Mouse (Mus musculus): Measurements from ENCODE around the gene Gm10718. TPM values are rescaled to one million over a fixed set of nuclear protein-coding genes. Genes with fewer than 3 reads are reported as not detected.
"Not testable (repeated sequence)": the region's sequence is repeated elsewhere in the genome, so short reads cannot be mapped to it uniquely, and the experiment has no call there.

The Gm10718 gene
- 1 to 10 TPM in 2 of 3 experiments, not detected in 1; 1.3 TPM for polyA plus RNA-seq (2017; shearing (Covaris generic))

DNA sequence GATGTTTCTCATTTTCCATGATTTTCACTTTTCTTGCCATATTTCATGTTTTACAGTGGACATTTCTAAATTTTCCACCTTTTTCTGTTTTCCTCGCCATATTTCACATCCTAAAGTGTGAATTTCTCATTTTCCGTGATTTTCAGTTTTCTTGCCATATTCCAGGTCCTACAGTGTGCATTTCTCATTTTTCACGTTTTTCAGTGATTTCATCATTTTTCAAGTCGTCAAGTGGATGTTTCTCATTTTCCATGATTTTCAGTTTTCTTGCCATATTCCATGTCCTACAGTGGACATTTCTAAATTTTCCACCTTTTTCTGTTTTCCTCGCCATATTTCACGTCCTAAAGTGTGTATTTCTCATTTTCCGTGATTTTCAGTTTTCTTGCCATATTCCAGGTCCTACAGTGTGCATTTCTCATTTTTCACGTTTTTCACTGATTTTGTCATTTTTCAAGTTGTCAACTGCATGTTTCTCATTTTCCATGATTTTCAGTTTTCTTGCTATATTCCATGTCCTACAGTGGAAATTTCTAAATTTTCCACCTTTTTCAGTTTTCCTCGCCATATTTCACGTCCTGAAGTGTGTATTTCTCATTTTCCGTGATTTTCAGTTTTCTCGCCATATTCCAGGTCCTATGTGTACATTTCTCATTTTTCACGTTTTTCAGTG, at the start of gene Gm10718:
Gene Gm10718, plus strand, starts transcription at position 236 of the 673 bp plus-strand sequence.
- not testable (repeated sequence) for ATAC-seq

DNA sequence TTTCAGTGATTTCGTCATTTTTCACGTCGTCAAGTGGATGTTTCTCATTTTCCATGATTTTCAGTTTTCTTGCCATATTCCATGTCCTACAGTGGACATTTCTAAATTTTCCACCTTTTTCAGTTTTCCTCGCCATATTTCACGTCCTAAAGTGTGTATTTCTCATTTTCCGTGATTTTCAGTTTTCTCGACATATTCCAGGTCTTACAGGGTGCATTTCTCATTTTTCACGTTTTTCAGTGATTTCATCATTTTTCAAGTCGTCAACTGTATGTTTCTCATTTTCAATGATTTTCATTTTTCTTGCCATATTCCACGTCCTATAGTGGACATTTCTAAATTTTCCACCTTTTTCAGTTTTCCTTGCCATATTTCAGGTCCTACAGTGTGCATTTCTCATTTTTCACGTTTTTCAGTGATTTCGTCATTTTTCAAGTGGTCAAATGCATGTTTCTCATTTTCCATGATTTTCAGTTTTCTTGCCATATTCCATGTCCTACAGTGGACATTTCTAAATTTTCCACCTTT, 22.8 kb upstream of the Gm10718 start, which contains the start of gene Gm10722:
Gene Gm10722, plus strand, starts transcription at position 478 of the 528 bp plus-strand sequence.
- not testable (repeated sequence) for ATAC-seq

DNA sequence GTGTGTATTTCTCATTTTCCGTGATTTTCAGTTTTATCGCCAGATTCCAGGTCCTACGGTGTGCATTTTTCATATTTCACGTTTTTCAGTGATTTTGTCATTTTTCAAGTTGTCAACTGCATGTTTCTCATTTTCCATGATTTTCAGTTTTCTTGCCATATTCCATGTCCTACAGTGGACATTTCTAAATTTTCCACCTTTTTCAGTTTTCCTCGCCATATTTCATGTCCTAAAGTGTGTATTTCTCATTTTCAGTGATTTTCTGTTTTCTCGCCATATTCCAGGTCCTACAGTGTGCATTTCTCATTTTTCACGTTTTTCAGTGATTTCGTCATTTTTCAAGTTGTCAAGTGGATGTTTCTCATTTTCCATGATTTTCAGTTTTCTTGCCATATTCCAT, 22.3 kb upstream of the Gm10718 start:
- not testable (repeated sequence) for ATAC-seq

DNA sequence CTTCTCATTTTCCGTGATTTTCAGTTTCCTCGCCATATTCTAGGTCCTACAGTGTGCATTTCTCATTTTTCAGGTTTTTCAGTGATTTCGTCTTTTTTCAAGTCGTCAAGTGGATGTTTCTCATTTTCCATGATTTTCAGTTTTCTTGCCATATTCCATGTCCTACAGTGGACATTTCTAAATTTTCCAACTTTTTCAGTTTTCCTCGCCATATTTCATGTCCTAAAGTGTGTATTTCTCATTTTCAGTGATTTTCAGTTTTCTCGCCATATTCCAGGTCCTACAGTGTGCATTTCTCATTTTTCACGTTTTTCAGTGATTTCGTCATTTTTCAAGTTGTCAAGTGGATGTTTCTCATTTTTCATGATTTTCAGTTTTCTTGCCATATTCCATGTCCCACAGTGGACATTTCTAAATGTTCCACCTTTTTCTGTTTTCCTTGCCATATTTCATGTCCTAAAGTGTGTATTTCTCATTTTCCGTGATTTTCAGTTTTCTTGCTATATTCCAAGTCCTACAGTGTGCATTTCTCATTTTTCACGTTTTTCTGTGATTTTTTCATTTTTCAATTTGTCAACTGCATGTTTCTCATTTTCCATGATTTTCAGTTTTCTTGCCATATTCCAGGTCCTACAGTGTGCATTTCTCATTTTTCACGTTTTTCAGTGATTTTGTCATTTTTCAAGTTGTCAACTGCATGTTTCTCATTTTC, 21.2 kb upstream of the Gm10718 start:
- ATAC-seq: peak; percentile 41

DNA sequence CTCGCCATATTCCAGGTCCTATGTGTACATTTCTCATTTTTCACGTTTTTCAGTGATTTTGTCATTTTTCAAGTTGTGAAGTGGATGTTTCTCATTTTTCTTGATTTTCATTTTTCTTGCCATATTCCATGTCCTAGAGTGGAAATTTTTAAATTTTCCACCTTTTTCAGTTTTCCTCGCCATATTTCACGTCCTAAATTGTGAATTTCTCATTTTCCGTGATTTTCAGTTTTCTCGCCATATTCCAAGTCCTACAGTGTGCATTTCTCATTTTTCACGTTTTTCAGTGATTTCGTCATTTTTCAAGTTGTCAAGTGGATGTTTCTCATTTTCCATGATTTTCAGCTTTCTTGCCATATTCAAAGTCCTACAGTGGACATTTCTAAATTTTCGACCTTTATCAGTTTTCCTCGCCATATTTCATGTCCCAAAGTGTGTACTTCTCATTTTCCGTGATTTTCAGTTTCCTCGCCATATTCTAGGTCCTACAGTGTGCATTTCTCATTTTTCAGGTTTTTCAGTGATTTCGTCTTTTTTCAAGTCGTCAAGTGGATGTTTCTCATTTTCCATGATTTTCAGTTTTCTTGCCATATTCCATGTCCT, 20.5 kb upstream of the Gm10718 start, which contains the start of gene Gm11168:
Gene Gm11168, plus strand, starts transcription at position 553 of the 603 bp plus-strand sequence.
- ATAC-seq: not testable (repeated sequence)

DNA sequence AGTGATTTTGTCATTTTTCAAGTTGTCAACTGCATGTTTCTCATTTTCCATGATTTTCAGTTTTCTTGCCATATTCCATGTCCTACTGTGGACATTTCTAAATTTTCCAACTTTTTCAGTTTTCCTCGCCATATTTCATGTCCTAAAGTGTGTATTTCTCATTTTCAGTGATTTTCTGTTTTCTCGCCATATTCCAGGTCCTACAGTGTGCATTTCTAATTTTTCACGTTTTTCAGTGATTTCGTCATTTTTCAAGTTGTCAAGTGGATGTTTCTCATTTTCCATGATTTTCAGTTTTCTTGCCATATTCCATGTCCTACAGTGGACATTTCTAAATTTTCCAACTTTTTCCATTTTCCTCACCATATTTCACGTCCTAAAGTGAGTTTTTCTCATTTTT, 17.2 kb upstream of the Gm10718 start:
- not testable (repeated sequence) for ATAC-seq

DNA sequence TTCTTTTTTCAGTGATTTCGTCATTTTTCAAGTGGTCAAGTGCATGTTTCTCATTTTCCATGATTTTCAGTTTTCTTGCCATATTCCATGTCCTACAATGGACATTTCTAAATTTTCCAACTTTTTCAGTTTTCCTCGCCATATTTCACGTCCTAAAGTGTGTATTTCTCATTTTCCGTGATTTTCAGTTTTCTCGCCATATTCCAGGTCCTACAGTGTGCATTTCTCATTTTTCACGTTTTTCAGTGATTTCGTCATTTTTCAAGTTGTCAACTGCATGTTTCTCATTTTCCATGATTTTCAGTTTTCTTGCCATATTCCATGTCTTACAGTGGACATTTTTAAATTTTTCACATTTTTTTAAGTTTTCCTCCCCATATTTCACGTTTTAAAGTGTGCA, 16.7 kb upstream of the Gm10718 start:
- peak; percentile 36 for ATAC-seq

DNA sequence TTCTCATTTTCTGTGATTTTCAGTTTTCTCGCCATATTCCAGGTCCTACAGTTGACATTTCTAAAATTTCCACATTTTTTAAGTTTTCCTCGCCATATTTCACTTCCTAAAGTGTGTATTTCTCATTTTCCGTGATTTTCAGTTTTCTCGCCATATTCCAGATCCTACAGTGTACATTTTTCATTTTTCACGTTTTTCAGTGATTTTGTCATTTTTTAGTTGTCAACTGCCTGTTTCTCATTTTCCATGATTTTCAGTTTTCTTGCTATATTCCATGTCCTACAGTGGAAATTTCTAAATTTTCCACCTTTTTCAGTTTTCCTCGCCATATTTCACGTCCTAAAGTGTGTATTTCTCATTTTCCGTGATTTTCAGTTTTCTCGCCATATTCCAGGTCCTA, 16.1 kb upstream of the Gm10718 start:
- not testable (repeated sequence) for ATAC-seq

DNA sequence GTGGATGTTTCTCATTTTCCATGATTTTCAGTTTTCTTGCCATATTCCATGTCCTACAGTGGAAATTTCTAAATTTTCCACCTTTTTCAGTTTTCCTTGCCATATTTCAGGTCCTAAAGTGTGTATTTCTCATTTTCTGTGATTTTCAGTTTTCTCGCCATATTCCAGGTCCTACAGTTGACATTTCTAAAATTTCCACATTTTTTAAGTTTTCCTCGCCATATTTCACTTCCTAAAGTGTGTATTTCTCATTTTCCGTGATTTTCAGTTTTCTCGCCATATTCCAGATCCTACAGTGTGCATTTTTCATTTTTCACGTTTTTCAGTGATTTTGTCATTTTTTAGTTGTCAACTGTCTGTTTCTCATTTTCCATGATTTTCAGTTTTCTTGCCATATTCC, 14.0 kb upstream of the Gm10718 start:
- not testable (repeated sequence) for ATAC-seq

DNA sequence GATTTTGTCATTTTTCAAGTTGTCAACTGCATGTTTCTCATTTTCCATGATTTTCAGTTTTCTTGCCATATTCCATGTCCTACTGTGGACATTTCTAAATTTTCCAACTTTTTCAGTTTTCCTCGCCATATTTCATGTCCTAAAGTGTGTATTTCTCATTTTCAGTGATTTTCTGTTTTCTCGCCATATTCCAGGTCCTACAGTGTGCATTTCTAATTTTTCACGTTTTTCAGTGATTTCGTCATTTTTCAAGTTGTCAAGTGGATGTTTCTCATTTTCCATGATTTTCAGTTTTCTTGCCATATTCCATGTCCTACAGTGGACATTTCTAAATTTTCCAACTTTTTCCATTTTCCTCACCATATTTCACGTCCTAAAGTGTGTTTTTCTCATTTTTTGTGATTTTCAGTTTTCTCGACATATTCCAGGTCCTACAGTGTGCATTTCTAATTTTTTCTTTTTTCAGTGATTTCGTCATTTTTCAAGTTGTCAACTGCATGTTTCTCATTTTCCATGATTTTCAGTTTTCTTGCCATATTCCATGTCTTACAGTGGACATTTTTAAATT, 11.2 kb upstream of the Gm10718 start:
- not testable (repeated sequence) for ATAC-seq

DNA sequence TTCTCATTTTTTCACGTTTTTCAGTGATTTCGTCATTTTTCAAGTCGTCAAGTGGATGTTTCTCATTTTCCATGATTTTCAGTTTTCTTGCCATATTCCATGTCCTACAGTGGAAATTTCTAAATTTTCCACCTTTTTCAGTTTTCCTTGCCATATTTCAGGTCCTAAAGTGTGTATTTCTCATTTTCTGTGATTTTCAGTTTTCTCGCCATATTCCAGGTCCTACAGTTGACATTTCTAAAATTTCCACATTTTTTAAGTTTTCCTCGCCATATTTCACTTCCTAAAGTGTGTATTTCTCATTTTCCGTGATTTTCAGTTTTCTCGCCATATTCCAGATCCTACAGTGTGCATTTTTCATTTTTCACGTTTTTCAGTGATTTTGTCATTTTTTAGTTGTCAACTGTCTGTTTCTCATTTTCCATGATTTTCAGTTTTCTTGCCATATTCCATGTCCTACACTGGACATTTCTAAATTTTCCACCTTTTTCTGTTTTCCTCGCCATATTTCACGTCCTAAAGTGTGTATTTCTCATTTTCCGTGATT, 10.5 kb upstream of the Gm10718 start, which contains the start of gene Gm10721:
Gene Gm10721, plus strand, starts transcription at position 408 of the 547 bp plus-strand sequence.
- peak; percentile 25 for ATAC-seq

DNA sequence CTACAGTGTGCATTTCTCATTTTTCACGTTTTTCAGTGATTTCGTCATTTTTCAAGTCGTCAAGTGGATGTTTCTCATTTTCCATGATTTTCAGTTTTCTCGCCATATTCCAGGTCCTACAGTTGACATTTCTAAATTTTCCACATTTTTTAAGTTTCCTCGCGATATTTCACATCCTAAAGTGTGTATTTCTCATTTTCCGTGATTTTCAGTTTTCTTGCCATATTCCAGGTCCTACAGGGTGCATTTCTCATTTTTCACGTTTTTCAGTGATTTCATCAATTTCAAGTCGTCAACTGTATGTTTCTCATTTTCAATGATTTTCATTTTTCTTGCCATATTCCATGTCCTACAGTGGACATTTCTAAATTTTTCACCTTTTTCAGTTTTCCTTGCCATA, 8.0 kb upstream of the Gm10718 start, which contains the start of gene Gm10720:
Gene Gm10720, plus strand, starts transcription at position 301 of the 400 bp plus-strand sequence.
- ATAC-seq: not testable (repeated sequence)

DNA sequence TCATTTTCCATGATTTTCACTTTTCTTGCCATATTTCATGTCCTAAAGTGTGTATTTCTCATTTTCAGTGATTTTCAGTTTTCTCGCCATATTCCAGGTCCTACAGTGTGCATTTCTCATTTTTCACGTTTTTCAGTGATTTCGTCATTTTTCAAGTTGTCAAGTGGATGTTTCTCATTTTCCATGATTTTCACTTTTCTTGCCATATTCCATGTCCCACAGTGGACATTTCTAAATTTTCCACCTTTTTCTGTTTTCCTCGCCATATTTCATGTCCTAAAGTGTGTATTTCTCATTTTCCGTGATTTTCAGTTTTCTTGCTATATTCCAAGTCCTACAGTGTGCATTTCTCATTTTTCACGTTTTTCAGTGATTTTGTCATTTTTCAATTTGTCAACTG, 7.5 kb upstream of the Gm10718 start:
- ATAC-seq: not testable (repeated sequence)

DNA sequence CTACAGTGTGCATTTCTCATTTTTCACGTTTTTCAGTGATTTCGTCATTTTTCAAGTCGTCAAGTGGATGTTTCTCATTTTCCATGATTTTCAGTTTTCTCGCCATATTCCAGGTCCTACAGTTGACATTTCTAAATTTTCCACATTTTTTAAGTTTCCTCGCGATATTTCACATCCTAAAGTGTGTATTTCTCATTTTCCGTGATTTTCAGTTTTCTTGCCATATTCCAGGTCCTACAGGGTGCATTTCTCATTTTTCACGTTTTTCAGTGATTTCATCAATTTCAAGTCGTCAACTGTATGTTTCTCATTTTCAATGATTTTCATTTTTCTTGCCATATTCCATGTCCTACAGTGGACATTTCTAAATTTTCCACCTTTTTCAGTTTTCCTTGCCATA, 6.2 kb upstream of the Gm10718 start, which contains the start of gene Gm10719:
Gene Gm10719, plus strand, starts transcription at position 301 of the 400 bp plus-strand sequence.
- ATAC-seq: not testable (repeated sequence)

DNA sequence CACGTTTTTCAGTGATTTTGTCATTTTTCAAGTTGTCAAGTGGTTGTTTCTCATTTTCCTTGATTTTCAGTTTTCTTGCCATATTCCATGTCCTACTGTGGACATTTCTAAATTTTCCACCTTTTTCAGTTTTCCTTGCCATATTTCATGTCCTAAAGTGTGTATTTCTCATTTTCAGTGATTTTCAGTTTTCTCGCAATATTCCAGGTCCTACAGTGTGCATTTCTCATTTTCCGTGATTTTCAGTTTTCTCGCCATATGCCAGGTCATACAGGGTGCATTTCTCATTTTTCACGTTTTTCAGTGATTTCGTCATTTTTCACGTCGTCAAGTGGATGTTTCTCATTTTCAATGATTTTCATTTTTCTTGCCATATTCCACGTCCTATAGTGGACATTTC, 4.4 kb upstream of the Gm10718 start:
- not testable (repeated sequence) for ATAC-seq

DNA sequence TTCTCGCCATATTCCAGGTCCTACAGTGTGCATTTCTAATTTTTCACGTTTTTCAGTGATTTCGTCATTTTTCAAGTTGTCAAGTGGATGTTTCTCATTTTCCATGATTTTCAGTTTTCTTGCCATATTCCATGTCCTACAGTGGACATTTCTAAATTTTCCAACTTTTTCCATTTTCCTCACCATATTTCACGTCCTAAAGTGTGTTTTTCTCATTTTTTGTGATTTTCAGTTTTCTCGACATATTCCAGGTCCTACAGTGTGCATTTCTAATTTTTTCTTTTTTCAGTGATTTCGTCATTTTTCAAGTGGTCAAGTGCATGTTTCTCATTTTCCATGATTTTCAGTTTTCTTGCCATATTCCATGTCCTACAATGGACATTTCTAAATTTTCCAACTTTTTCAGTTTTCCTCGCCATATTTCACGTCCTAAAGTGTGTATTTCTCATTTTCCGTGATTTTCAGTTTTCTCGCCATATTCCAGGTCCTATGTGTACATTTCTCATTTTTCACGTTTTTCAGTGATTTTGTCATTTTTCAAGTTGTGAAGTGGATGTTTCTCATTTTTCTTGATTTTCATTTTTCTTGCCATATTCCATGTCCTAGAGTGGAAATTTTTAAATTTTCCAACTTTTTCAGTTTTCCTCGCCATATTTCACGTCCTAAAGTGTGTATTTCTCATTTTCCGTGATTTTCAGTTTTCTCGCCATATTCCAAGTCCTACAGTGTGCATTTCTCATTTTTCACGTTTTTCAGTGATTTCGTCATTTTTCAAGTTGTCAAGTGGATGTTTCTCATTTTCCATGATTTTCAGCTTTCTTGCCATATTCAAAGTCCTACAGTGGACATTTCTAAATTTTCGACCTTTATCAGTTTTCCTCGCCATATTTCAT, 3.3 kb upstream of the Gm10718 start:
- ATAC-seq: not testable (repeated sequence)

DNA sequence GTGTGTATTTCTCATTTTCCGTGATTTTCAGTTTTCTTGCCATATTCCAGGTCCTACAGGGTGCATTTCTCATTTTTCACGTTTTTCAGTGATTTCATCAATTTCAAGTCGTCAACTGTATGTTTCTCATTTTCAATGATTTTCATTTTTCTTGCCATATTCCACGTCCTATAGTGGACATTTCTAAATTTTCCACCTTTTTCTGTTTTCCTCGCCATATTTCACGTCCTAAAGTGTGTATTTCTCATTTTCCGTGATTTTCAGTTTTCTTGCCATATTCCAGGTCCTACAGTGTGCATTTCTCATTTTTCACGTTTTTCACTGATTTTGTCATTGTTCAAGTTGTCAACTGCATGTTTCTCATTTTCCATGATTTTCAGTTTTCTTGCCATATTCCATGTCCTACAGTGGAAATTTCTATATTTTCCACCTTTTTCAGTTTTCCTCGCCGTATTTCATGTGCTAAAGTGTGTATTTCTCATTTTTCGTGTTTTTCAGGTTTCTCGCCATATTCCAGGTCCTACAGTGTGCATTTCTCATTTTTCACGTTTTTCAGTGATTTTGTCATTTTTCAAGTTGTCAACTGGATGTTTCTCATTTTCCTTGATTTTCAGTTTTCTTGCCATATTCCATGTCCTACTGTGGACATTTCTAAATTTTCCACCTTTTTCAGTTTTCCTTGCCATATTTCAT, 885 bp upstream of the Gm10718 start:
- ATAC-seq: not testable (repeated sequence)

DNA sequence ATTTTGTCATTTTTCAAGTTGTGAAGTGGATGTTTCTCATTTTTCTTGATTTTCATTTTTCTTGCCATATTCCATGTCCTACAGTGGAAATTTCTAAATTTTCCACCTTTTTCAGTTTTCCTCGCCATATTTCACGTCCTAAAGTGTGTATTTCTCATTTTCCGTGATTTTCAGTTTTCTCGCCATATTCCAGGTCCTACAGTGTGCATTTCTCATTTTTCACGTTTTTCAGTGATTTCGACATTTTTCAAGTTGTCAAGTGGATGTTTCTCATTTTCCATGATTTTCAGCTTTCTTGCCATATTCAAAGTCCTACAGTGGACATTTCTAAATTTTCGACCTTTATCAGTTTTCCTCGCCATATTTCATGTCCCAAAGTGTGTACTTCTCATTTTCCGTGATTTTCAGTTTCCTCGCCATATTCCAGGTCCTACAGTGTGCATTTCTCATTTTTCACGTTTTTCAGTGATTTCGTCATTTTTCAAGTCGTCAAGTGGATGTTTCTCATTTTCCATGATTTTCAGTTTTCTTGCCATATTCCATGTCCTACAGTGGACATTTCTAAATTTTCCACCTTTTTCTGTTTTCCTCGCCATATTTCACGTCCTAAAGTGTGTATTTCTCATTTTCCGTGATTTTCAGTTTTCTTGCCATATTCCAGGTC, 770 bp downstream of the Gm10718 start:
- not testable (repeated sequence) for ATAC-seq

DNA sequence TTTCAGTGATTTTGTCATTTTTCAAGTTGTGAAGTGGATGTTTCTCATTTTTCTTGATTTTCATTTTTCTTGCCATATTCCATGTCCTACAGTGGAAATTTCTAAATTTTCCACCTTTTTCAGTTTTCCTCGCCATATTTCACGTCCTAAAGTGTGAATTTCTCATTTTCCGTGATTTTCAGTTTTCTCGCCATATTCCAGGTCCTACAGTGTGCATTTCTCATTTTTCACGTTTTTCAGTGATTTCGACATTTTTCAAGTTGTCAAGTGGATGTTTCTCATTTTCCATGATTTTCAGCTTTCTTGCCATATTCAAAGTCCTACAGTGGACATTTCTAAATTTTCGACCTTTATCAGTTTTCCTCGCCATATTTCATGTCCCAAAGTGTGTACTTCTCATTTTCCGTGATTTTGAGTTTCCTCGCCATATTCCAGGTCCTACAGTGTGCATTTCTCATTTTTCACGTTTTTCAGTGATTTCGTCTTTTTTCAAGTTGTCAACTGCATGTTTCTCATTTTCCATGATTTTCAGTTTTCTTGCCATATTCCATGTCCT, 1.6 kb downstream of the Gm10718 start, which contains the start of gene Gm10717:
Gene Gm10717, plus strand, starts transcription at position 506 of the 556 bp plus-strand sequence.
- ATAC-seq: not testable (repeated sequence)

Measured in inflammation-experienced regulatory T-cells, adult 6 months (primary cell).